Mouse (Mus musculus) hindbrain, embryonic 12.5 days (tissue): Measurements from ENCODE around the gene Cdon. TPM values are rescaled to one million over a fixed set of nuclear protein-coding genes. Genes with fewer than 3 reads are reported as not detected.
"Not testable (repeated sequence)": the region's sequence is repeated elsewhere in the genome, so short reads cannot be mapped to it uniquely, and the experiment has no call there.

Experiments used
- ATAC-seq: fragments of 200-750 bp; cut with Nextera tagmentation; 2 replicates; pipeline ENCODE4 v1.8.0; 2017; ENCODE audit warnings: moderate TSS enrichment; ENCODE audit not compliant: low FRiP score
- H3K27ac ChIP-seq: fragments of 300-500 bp; sonication (generic); 2 replicates; pipeline ENCODE4 v1.5.1; 2016; ENCODE audit warnings: mild to moderate bottlenecking
- H3K27me3 ChIP-seq: fragments of 300-500 bp; sonication (generic); 2 replicates; pipeline ENCODE4 v1.6.1; 2016; ENCODE audit warnings: mild to moderate bottlenecking
- H3K36me3 ChIP-seq: fragments of 300-500 bp; sonication (generic); 2 replicates; pipeline ENCODE4 v1.6.1; 2016; ENCODE audit warnings: mild to moderate bottlenecking
- H3K4me1 ChIP-seq: fragments of 300-500 bp; sonication (generic); 2 replicates; pipeline ENCODE4 v1.6.1; 2016
- H3K4me2 ChIP-seq: fragments of 300-500 bp; sonication (generic); replicated peaks from 2 replicates; pipeline ENCODE4 v1.6.1; 2016; ENCODE audit warnings: mild to moderate bottlenecking
- H3K4me3 ChIP-seq: fragments of 300-500 bp; sonication (generic); 2 replicates; pipeline ENCODE4 v1.5.1; 2016; ENCODE audit warnings: mild to moderate bottlenecking
- H3K9ac ChIP-seq: fragments of 300-500 bp; sonication (generic); 2 replicates; pipeline ENCODE4 v1.6.1; 2016; ENCODE audit warnings: mild to moderate bottlenecking, moderate library complexity
- H3K9me3 ChIP-seq: fragments of 300-500 bp; sonication (generic); replicated peaks from 2 replicates; pipeline ENCODE4 v1.6.1; 2016; ENCODE audit warnings: mild to moderate bottlenecking
- WGBS: fragments of 180-500 bp; shearing (Covaris S2); methylation state at CpG from one replicate; pipeline ENCODE4 v1.1.7; 2016; 5-methylcytosine and 5-hydroxymethylcytosine counted together
- polyA plus RNA-seq: library from polyadenylated mRNA; unstranded; fragments of >200 nt; fragmentation: Nextera tagmentation; extraction: Ambion mirVana; gene quantifications from 2 replicates; pipeline ENCODE4 v1.2.1, GENCODE M21; 2016

The Cdon gene
- polyA plus RNA-seq, 1 experiment from 2014 or later: 21.5 TPM

GRCm38 (mm10) chr9:35411975-35412374, 9.0 kb upstream of the Cdon start:
- Histone ChIP-seq H3K4me2 (no peak overlapping the region), H3K4me1 (peaks cover 7% of the 10 kb centered on the region), H3K9me3 (no peaks in the 10 kb centered on the region), H3K4me3 (no peak overlapping the region), H3K9ac (no peak overlapping the region), H3K36me3 (no peaks in the 10 kb centered on the region), H3K27me3 (peaks cover 13% of the 10 kb centered on the region), H3K27ac (no peak overlapping the region)
- 0 out of 2 replicates have a peak, but pooled peaks have one; percentile 20 for ATAC-seq
- WGBS: 66% methylated on average over 7 of the region's 7 CpGs

GRCm38 (mm10) chr9:35421730-35422235, 855 bp downstream of the Cdon start:
- ATAC-seq: peak; percentile 82
- under 1% methylated on average over 35 of the region's 35 CpGs for WGBS

GRCm38 (mm10) chr9:35422405-35422941, 1.5 kb downstream of the Cdon start:
- H3K27me3 ChIP-seq: peaks cover 9% of the 10 kb centered on the region; the same call in 1 of the 2 replicates
- H3K4me3 ChIP-seq: peak overlapping the region; percentile 91
- no peaks in the 10 kb centered on the region for H3K36me3 ChIP-seq
- peak overlapping the region; percentile 98 for H3K27ac ChIP-seq
- H3K4me2 ChIP-seq: peak overlapping the region; percentile 72
- no peak for ATAC-seq
- H3K9ac ChIP-seq: peak overlapping the region; percentile 96
- WGBS: 0% methylated on average over 4 of the region's 4 CpGs
- peaks cover 34% of the 10 kb centered on the region for H3K4me1 ChIP-seq
- no peaks in the 10 kb centered on the region for H3K9me3 ChIP-seq

More at GRCm38 (mm10) chr9:35421730-35422235, 855 bp downstream of the Cdon start:
- H3K4me3 ChIP-seq: peak overlapping the region; percentile 91
- peak overlapping the region; percentile 96 for H3K9ac ChIP-seq
- H3K27me3 ChIP-seq: peaks cover 9% of the 10 kb centered on the region; the same call in 1 of the 2 replicates
- H3K4me1 ChIP-seq: peaks cover 30% of the 10 kb centered on the region
- H3K36me3 ChIP-seq: no peaks in the 10 kb centered on the region
- H3K27ac ChIP-seq: peak overlapping the region; percentile 98
- peak overlapping the region; percentile 72 for H3K4me2 ChIP-seq
- H3K9me3 ChIP-seq: no peaks in the 10 kb centered on the region

GRCm38 (mm10) chr9:35423265-35423664, 2.3 kb downstream of the Cdon start:
- no peaks in the 10 kb centered on the region for H3K9me3 ChIP-seq
- H3K27ac ChIP-seq: peak overlapping the region; percentile 46; the same call in 1 of the 2 replicates
- no peak for ATAC-seq
- peaks cover 40% of the 10 kb centered on the region for H3K4me1 ChIP-seq
- H3K4me2 ChIP-seq: peak overlapping the region; percentile 72
- WGBS: 11% methylated on average over 4 of the region's 4 CpGs
- H3K27me3 ChIP-seq: peaks cover 9% of the 10 kb centered on the region; the same call in 1 of the 2 replicates
- peak overlapping the region; percentile 91 for H3K4me3 ChIP-seq
- H3K9ac ChIP-seq: peak overlapping the region; percentile 35; the same call in 1 of the 2 replicates
- H3K36me3 ChIP-seq: no peaks in the 10 kb centered on the region

GRCm38 (mm10) chr9:35424671-35425070, 3.7 kb downstream of the Cdon start:
- H3K9me3 ChIP-seq: no peaks in the 10 kb centered on the region
- ATAC-seq: peak; percentile 46
- H3K27ac ChIP-seq: peak overlapping the region; percentile 64
- no peaks in the 10 kb centered on the region for H3K27me3 ChIP-seq
- H3K36me3 ChIP-seq: no peaks in the 10 kb centered on the region
- H3K4me3 ChIP-seq: peak overlapping the region; percentile 27
- WGBS: 6% methylated on average over 8 of the region's 8 CpGs
- peaks cover 40% of the 10 kb centered on the region for H3K4me1 ChIP-seq
- peak overlapping the region; percentile 29 for H3K9ac ChIP-seq
- H3K4me2 ChIP-seq: peak overlapping the region; percentile 47

- Histone ChIP-seq H3K4me1 (peaks cover 52% of the 10 kb centered on the region), H3K9ac (no peak overlapping the region), H3K4me2 (no peak overlapping the region; the same call in 1 of the 2 replicates), H3K4me3 (no peak overlapping the region), H3K27ac (0 out of 2 replicates have a peak overlapping the region, but pooled peaks have one; percentile 6), H3K27me3 (no peaks in the 10 kb centered on the region), H3K9me3 (no peaks in the 10 kb centered on the region), H3K36me3 (no peaks in the 10 kb centered on the region)
- 72% methylated on average over 8 of the region's 8 CpGs for WGBS
- ATAC-seq: peak; percentile 6; the same call in 1 of the 2 replicates
Measured at GRCm38 (mm10) chr9:35430476-35430875, 9.5 kb downstream of the Cdon start.

GRCm38 (mm10) chr9:35431396-35431795, 10.5 kb downstream of the Cdon start:
- no peak overlapping the region for H3K27ac ChIP-seq
- WGBS: 75% methylated on average over 6 of the region's 6 CpGs
- no peaks in the 10 kb centered on the region for H3K9me3 ChIP-seq
- H3K4me1 ChIP-seq: peaks cover 50% of the 10 kb centered on the region
- no peak overlapping the region for H3K9ac ChIP-seq
- H3K27me3 ChIP-seq: no peaks in the 10 kb centered on the region
- H3K36me3 ChIP-seq: no peaks in the 10 kb centered on the region
- no peak overlapping the region for H3K4me3 ChIP-seq
- ATAC-seq: no peak
- H3K4me2 ChIP-seq: no peak overlapping the region

- H3K27ac ChIP-seq, H3K4me3 ChIP-seq, H3K9ac ChIP-seq, H3K9me3 ChIP-seq, H3K4me2 ChIP-seq, H3K36me3 ChIP-seq, H3K27me3 ChIP-seq: not testable (repeated sequence)
- peaks cover 42% of the 10 kb centered on the region for H3K4me1 ChIP-seq
- peak; percentile 47; the same call in 1 of the 2 replicates for ATAC-seq
- 31% methylated on average over 3 of the region's 3 CpGs for WGBS
Measured at GRCm38 (mm10) chr9:35432717-35433297, 11.9 kb downstream of the Cdon start.

- no peak for ATAC-seq
- 22% methylated on average over 3 of the region's 3 CpGs for WGBS
- no peaks in the 10 kb centered on the region for H3K9me3 ChIP-seq
- H3K4me1 ChIP-seq: peaks cover 40% of the 10 kb centered on the region
- H3K4me2 ChIP-seq: no peak overlapping the region
- H3K4me3 ChIP-seq: no peak overlapping the region
- H3K27ac ChIP-seq: no peak overlapping the region
- no peak overlapping the region for H3K9ac ChIP-seq
- H3K27me3 ChIP-seq: no peaks in the 10 kb centered on the region
- no peaks in the 10 kb centered on the region for H3K36me3 ChIP-seq
Measured at GRCm38 (mm10) chr9:35434340-35434739, 13.4 kb downstream of the Cdon start.

- no peaks in the 10 kb centered on the region for H3K36me3 ChIP-seq
- no peak overlapping the region for H3K9ac ChIP-seq
- H3K27ac ChIP-seq: peak overlapping the region; percentile 57
- no peak overlapping the region for H3K4me3 ChIP-seq
- WGBS: 20% methylated on average over 9 of the region's 9 CpGs
- peak; percentile 75 for ATAC-seq
- H3K27me3 ChIP-seq: no peaks in the 10 kb centered on the region
- no peaks in the 10 kb centered on the region for H3K9me3 ChIP-seq
- no peak overlapping the region for H3K4me2 ChIP-seq
- peaks cover 37% of the 10 kb centered on the region for H3K4me1 ChIP-seq
Measured at GRCm38 (mm10) chr9:35435565-35435964, 14.6 kb downstream of the Cdon start.

GRCm38 (mm10) chr9:35438286-35439061, 17.5 kb downstream of the Cdon start:
- H3K4me1 ChIP-seq: peaks cover 37% of the 10 kb centered on the region
- WGBS: 84% methylated on average over 8 of the region's 8 CpGs
- no peak overlapping the region for H3K4me3 ChIP-seq
- H3K9ac ChIP-seq: no peak overlapping the region
- H3K9me3 ChIP-seq: no peaks in the 10 kb centered on the region
- no peak overlapping the region for H3K27ac ChIP-seq
- no peaks in the 10 kb centered on the region for H3K36me3 ChIP-seq
- no peak overlapping the region for H3K4me2 ChIP-seq
- ATAC-seq: no peak
- no peaks in the 10 kb centered on the region for H3K27me3 ChIP-seq

- Histone ChIP-seq H3K36me3 (no peaks in the 10 kb centered on the region), H3K4me2 (no peak overlapping the region), H3K9ac (no peak overlapping the region), H3K27me3 (peaks cover 3% of the 10 kb centered on the region; the same call in 1 of the 2 replicates), H3K9me3 (no peaks in the 10 kb centered on the region), H3K4me3 (no peak overlapping the region), H3K27ac (no peak overlapping the region), H3K4me1 (peaks cover 40% of the 10 kb centered on the region)
- no peak for ATAC-seq
- WGBS: 78% methylated on average over 6 of the region's 6 CpGs
Measured at GRCm38 (mm10) chr9:35439062-35439442, 18.1 kb downstream of the Cdon start.
